Mouse (Mus musculus) ES-E14 (cell line): Measurements from ENCODE around the gene Gal3st3.

ENCODE experiments used
- CHD2 ChIP-seq: IDR thresholded peaks from 2 replicates; pipeline ENCODE4 v1.6.1; 2014; ENCODE audit warnings: mild to moderate bottlenecking, low read depth, low read length, inconsistent platforms
- HCFC1 ChIP-seq: IDR thresholded peaks from 2 replicates; pipeline ENCODE4 v1.6.1; 2012; ENCODE audit warnings: low read length, inconsistent platforms, borderline replicate concordance; ENCODE audit not compliant: insufficient read depth
- MAFK ChIP-seq: IDR thresholded peaks from 2 replicates; pipeline ENCODE4 v1.6.1; 2014; ENCODE audit warnings: mild to moderate bottlenecking, low read depth, low read length, inconsistent platforms; ENCODE audit not compliant: insufficient read depth
- ZC3H11A ChIP-seq: IDR thresholded peaks from 2 replicates; pipeline ENCODE4 v1.6.1; 2012; ENCODE audit warnings: low read depth, mild to moderate bottlenecking, inconsistent platforms, low read length, borderline replicate concordance
- ZNF384 ChIP-seq: IDR thresholded peaks from 2 replicates; pipeline ENCODE4 v1.6.1; 2012; ENCODE audit warnings: low read depth, low read length, inconsistent platforms

DNA sequence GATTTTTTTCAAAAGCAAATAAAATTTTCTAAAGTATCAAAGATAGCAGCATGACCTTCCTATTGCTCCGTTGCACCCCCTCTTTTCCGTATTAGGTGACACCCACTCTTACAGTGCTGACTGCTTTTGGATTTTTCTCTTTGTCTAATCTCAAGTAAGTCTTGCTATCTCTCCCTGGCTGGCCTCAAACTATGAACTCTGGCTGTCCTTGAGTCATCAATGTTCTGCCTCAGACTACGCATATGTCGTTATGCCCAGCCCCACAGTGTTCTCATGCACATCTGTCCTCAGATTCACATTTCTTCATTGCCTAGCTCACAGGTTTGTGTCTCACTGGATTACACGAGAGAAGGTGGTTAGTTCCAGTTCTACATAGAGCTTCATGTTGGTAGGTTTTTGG is 28.7 kb upstream of the Gal3st3 start:
- TF ChIP-seq HCFC1 (no peak), CHD2 (no peak), MAFK (no peak), ZNF384 (no peak), ZC3H11A (no peak)
